Mouse (Mus musculus) right cerebral cortex, adult 18-20 months (tissue): ENCODE data around the gene Kcnq1.
A peak's percentile ranks its signal among the peaks of the same experiment; 100 is the strongest.

ENCODE experiments used
- DNase-seq: peaks from one replicate; pipeline ENCODE4 v3.0.0; 2022; ENCODE audit warnings: mixed read lengths

Gene Kcnq1

DNA sequence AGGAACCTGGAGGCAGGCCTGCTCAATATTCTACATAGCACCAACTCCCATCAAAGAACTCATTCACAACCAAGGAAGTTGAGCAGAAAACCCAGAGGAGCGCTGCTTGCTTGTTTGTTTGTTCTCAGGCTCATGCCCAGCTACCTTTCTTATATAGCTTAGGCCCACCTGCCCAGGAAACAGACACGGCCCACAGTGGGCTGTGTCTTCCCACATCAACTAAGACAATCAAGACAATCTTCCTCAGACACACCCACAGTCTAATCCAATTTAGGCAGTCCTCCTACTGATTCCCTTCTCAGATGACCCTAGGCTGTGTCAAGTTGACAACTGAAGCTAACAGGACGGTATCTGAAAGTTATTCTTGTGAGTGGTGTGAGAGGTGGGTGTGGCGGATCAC lies at the start of gene Kcnq1:
Gene Kcnq1, plus strand, starts transcription at position 301 of the 400 bp plus-strand sequence.
- DNase-seq, result no peak

DNA sequence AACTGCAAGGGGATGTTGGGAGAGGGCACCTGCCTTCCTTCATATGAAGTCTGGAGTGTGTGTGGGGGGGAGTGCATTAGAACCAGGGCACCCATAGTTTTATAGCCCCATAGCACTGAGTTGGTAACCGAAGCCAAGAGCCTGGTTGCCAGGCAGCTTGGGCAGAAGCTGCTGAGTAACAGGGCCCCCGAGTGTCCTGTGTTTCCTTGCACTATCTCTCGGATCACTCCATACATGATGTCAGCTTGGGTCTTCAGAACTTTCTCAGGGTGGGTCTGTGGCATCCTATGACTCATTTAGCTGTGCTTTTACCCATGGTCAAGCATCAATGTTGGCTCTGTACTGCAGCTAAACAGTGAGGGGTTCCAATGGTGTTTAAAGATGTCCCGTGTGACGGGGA lies 49.1 kb upstream of the Kcnq1 start:
- DNase-seq, result no peak

- no peak for DNase-seq
These were observed 48.4 kb upstream of the Kcnq1 start for GRCm38 (mm10) chr7:143057667-143058220.

DNA sequence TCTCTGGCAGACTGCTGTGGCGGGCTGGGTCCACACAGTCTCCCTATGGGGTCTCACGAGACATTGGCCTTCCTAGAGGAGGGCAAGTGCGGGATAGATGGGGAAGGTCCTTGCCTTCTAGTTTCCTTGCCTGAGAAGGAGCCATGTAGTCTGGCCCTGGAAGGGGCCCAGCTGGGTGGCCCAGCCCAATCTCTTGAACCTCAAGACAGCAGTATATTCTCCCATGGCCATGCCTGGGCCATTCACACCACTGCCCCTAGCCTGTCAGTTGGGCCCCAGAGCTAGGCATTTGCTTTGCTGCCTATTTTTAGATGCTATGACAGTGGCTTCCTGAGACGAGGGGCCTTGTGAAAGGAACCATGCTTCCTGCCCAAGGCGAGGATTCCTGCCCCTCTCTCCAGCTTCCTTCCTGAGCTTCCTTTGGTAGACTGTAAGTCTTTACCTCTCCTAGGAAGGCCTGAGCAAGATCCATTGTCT lies 47.9 kb upstream of the Kcnq1 start:
- DNase-seq, result no peak

DNA sequence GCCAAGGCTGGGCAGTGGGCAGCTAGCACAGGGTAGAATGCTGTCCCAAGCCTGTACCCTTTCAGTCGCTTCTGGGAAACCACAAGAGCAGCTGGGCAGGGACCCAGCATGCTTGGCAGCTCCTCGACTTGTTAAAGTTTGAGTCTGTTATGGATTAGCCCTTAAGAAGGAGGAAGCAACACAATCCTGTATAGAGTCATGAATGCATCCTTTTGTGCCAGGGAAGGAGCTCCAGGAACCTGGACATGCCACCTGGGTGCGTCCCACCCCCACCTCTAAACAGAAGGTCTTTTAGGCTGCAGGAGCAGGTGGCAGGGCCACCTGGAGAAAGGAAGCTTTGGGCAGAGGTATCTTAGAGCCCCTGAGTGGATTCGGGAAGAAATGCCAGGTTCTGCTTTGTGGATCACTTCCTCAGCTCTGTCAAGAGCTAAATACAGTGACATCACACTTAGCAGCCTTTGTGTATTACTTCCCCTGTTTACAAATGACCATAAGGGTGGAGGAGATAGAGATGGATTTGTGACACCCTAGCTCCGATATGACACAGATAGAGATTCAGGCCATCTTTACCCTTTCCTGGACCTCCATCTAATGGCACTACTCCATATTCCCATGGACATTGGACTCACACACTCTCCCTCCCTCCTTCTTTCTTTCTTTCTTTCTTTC lies 46.8 kb upstream of the Kcnq1 start:
- DNase-seq, result peak; percentile 43

DNA sequence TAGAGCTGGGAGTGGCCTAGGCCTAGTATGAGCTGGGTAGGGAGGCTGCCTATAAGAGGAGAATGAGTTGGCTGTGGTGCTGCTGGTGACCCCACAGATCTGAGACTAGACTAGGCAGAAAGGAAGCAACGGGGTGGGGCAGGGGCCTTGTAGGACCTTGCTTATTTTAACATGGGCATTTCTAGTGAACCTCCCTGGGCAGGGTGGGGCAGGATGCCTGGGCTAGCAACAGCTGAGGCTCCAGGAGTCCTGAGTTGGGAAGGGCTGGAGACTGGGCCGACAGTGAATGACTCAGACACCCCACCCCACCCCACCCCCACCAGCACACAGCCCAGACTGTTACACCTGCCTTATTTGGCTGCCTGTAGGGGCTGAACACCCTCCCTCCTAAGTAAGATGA lies 43.5 kb upstream of the Kcnq1 start:
- DNase-seq, result no peak

DNA sequence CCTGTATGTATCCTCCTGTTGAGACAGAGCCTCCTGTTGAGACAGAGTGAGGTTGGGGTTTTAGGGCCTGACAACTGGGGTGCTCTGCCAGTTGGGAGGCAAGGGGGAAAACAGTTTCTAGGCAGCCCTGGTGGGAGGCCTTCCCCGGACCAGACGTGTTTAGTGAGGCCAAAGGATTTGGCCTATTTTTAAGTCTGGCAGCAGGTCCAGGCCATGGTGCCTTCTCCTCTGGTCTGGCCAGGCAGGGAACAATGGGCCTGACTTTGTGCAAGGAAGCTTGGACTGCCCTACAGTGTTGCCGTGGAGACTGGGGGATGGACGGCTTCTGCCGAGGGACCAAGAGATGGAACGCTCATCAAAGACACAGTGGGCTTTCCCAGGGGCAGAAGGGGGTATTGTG lies 41.9 kb upstream of the Kcnq1 start:
- DNase-seq, result peak; percentile 39

- DNase-seq, result no peak
These were observed 40.5 kb upstream of the Kcnq1 start for GRCm38 (mm10) chr7:143065692-143066091.

GRCm38 (mm10) chr7:143067469-143067868 lies 38.7 kb upstream of the Kcnq1 start:
- no peak for DNase-seq

- DNase-seq, result no peak
These were observed 38.3 kb upstream of the Kcnq1 start for GRCm38 (mm10) chr7:143067897-143068296.

- DNase-seq, result peak; percentile 46
These were observed 37.8 kb upstream of the Kcnq1 start for GRCm38 (mm10) chr7:143068316-143068881.

DNA sequence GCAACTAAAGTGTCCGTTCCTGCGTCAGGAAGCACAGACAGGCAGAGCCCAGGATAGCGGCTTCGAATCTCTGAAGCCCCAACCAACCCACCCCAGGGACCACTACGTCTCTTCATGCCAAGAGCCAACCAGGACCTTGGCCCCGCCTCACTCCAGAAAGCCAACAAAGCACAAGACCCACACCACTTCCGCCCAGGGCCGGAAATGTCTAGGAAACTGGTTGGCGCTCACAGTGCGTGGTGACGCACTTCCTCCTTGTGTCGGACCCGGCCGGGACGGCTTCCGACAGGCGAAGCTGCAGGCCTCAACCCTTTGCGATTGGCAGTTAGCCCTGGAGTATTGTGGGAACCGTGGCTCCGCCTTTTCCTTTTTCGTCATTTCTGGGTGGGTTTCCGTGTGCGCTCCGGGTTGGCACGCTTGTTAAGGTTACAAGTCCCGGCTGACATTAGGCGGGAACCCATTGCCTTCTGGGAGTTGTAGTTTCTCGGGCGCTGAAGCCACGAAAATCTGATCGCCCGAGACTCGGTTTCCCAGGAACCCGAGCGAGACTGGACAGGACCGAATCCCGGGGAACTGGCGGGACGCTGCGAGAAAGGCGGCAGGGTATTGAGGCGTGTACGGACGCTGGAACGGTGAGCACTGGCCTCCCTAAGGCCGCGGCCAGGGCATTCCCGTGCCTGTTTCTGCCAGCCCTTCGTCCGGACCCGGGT lies 37.1 kb upstream of the Kcnq1 start, which contains the start of gene Tssc4:
Gene Tssc4, plus strand, starts transcription at position 368 of the 710 bp plus-strand sequence.
- DNase-seq, result peak; percentile 99

DNA sequence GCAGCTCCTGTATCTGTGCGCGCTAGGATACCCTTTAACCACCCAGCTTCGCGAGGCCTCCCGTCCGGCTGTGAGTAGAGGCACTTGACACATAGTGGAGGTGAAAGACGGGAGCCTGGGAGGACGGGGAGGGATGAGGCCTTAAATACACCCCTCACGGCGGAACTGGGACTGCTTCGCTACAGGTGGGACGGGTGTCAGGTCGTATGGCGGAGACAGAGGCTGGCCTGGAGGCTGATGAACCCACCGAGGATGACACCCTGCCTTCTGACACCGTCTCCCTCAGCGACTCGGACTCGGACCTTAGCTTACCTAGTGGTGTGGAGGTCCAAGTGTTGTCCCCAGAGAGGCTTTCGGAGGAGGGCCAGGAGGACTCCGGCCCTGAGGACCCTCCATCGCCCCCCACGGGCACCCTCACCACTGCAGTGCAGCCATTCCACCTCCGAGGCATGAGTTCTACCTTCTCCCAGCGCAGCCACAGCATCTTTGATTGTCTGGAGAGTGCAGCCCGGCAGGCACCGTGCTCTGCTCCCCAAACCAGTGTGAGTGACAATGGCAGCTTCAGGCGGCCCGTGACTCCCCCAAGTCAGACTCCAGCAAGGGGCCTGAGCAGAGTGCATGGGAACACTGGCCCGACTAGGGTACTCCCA lies 36.3 kb upstream of the Kcnq1 start:
- DNase-seq, result no peak

GRCm38 (mm10) chr7:143070506-143071070 lies 35.6 kb upstream of the Kcnq1 start:
- no peak for DNase-seq

DNA sequence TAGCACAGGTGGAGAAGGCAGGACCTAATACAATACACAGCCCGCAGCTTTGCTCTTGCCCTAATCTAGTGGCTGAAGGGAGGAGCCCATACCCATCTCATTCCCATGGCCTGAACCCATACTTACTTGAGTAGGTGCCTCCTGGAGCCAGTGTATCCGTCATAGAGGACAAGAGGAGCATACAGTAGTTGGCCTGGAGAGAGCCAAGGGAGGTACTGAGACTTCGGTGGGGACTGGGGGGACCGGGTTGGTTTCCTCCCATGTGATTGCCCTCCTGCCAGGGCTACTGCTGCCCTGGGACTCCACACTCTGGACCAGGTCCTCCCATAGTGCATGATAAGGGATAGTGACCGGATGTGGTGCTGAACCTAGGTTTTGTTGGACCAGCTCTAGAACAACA lies 33.6 kb upstream of the Kcnq1 start:
- DNase-seq, result no peak

DNA sequence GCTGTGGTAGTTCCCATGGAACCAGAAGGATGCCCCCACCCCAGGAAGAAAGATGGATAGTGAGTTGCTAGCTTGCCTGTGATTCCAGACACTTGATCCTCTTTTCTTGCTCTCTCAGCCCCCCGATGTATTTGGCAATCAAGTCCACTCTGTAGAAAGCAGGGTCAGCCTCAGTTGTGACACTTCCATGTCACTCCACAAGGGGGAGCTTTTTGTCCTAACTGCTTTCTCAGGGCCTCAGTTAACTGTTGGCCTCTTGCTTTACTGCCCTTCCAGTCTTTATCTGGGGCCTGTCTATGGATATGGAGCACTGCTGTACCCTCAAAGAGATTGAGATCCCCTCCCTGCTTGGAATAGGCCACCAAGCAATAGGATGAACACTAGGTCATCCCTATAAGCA lies 33.1 kb upstream of the Kcnq1 start:
- no peak for DNase-seq

DNA sequence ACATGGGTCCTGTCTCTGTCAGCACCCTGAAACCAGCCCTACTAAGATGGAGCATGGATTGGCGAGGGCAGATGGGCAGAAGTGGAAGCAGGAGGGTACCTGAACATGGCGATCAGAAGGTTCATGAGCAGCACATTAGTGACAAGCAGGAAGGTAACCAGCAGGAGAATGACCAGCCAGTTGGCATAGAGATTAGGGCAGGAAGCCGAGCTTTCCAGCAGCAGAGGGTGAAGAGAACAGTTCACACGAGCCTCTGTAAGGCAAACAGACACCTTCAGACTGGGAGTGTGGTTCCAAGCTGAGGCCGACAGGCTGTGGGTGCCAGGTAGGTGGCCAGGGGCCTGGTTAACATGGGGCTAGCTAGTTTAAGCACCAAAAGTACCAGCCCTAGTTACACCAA lies 30.8 kb upstream of the Kcnq1 start:
- no peak for DNase-seq

GRCm38 (mm10) chr7:143077351-143077750 lies 28.8 kb upstream of the Kcnq1 start:
- DNase-seq, result no peak

DNA sequence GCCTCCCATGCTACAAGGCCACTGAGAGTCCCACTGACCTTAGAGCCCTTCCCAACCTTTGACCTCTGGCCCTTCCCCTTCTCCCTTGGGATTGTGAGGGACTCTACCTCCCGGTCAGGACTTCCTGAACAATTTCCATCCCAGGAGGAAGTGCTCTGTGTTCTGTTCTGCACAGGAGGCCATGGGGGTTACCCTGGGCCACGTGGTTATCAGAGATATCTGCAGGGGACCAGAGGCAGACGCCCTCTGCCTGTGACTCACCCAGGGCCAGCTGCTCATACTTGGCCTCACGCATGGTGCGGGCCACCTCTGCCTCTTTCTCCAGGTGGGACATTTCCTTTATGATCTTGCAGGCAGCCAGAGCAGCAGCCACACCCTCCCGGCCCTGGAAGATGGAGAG lies 24.1 kb upstream of the Kcnq1 start:
- DNase-seq, result no peak

DNA sequence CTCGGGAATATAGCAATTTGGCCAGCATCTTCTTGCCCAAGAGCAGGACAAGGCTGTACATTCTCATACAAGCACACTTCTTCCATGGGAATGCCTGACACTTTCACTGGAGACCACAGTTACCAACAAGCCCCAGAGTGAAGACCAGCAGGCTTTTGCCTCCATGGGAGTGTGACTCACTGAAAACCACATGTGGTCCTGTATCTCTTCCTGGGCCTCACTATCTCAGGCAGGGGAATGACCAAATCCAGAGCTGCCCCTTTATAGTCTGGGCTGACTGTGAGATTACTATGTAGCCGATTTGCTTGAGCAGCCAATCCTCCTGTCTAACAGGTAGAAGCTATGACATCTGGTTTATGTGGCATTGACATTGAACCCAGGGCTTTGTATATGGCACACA lies 22.5 kb upstream of the Kcnq1 start:
- DNase-seq, result no peak

GRCm38 (mm10) chr7:143086366-143086765 lies 19.8 kb upstream of the Kcnq1 start:
- peak; percentile 24 for DNase-seq

DNA sequence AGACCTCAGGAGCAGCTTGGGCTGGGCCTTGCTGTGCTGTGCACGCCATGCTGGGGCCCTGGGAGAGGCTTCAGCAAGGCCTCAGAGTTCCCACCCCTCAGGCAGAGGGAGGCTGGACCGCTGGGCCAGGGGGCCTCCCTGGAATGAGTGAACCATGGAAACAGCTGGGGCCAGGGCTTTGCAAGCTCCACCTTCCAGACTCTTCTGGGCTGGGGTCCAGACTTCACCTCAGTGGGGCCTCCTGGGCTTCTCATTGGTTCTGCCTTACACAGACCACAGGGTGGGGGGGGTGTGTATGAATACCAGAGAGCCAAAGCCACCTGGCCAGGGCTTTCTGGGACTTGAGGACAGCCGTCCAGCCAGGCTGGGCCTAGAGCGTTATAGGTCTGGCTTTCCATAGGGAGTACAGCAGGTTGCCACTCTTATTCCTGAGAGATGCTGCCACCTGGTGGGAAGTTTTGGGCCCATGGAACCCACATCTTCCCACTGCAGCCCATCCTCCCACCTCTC lies 19.0 kb upstream of the Kcnq1 start:
- no peak for DNase-seq

GRCm38 (mm10) chr7:143093847-143094246 lies 12.3 kb upstream of the Kcnq1 start:
- DNase-seq, result no peak
